Mouse (Mus musculus): Measurements from ENCODE around the gene Tmem74b. TPM values are rescaled to one million over a fixed set of nuclear protein-coding genes. Genes with fewer than 3 reads are reported as not detected.

The Tmem74b gene
- polyA plus RNA-seq, 1 experiment from 2014 or later = 1.5 TPM

DNA sequence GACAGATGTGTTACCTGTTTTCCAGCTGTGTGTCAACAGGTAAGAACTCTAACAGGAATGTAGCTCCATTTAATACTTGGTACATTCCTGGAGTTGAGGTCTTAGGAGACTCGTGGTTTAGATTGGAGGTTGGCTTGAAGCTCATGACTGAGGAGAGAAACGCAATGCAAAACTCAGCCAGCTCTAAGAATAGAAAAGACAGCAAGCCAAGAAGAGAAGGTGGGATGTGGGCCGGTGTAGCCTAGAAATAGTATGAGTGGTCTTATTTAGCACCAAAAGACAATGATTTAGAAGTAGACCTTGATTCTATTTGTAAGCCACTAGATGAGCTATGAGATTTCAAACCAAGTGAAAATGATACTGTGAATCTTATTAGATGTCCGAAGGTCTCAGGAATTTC lies 13.7 kb downstream of the Tmem74b start:
- no peak overlapping the region for H3K4me3 ChIP-seq (replicated peaks)
- H3K9me3 ChIP-seq (replicated peaks) = no peaks in the 10 kb centered on the region
- H3K27ac ChIP-seq = no peak overlapping the region
- ATAC-seq (replicated peaks; ENCODE audit: low FRiP score) = no peak
- no peak overlapping the region for H3K4me2 ChIP-seq
- H3K27me3 ChIP-seq = no peaks in the 10 kb centered on the region
- H3K4me1 ChIP-seq = no peaks in the 10 kb centered on the region
- H3K9ac ChIP-seq = no peak overlapping the region
- WGBS = 92% methylated on average over 4 of the region's 4 CpGs
- peaks cover 53% of the 10 kb centered on the region for H3K36me3 ChIP-seq

DNA sequence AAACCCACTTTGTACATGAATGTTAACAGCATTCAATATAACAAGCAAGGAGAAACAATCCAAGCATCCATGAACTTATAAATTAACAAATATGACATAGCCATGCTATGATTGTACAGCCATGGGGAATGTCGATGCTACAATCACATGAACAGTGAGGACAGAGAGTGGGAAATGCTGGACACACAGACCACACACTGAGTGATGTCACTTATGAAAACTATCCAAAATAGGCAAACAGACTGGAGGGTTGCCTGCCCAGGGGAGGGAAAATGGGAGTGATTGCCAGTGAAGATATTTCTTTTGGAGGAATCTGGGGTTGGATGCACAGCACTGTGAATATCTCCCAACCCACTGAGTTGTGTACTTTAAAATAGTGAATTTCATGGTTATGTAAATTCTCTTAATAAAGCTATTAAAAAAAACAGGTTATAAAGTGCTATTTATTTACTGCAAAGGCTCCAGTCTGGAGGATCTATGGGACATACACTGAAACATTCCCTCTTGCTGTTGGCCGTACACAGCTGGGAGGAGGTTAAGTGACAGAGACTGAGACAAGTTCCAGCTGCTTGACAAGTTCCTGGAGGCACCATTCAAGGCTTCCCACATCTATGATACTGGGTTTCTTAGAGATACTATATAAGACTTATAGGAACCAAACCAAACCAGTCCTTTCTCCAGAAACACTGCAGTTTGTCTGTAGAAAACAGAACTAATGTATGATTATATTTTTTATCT lies 14.7 kb downstream of the Tmem74b start:
- ATAC-seq (replicated peaks; ENCODE audit: low FRiP score) = no peak
- no peak overlapping the region for H3K4me3 ChIP-seq (replicated peaks)
- H3K4me1 ChIP-seq = no peaks in the 10 kb centered on the region
- H3K27ac ChIP-seq = no peak overlapping the region
- WGBS = 69% methylated on average over 2 of the region's 2 CpGs
- no peak overlapping the region for H3K9ac ChIP-seq
- H3K4me2 ChIP-seq = no peak overlapping the region
- peaks cover 62% of the 10 kb centered on the region for H3K36me3 ChIP-seq
- no peaks in the 10 kb centered on the region for H3K9me3 ChIP-seq (replicated peaks)
- H3K27me3 ChIP-seq = no peaks in the 10 kb centered on the region

DNA sequence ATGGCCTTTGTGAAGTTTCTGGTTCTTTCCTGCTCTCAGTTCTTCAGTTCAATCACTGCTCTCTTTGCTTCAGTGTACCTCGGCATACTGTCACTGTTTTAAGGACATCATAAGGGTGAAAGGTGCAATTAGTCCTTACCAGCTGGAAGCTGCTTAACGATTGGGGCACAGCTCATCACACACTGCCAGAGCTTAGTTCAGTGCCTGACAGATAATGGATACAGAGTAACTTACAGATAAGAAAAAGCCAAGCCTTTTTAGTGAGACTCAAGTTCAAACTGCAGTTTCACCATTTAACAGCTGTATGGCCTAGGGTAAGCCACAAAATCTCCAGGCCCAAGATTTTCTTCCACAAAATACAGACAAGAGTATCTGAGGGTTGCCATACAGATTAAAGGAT lies 22.3 kb downstream of the Tmem74b start:
- WGBS = 92% methylated on average over 2 of the region's 2 CpGs
- ATAC-seq (replicated peaks; ENCODE audit: low FRiP score) = no peak

DNA sequence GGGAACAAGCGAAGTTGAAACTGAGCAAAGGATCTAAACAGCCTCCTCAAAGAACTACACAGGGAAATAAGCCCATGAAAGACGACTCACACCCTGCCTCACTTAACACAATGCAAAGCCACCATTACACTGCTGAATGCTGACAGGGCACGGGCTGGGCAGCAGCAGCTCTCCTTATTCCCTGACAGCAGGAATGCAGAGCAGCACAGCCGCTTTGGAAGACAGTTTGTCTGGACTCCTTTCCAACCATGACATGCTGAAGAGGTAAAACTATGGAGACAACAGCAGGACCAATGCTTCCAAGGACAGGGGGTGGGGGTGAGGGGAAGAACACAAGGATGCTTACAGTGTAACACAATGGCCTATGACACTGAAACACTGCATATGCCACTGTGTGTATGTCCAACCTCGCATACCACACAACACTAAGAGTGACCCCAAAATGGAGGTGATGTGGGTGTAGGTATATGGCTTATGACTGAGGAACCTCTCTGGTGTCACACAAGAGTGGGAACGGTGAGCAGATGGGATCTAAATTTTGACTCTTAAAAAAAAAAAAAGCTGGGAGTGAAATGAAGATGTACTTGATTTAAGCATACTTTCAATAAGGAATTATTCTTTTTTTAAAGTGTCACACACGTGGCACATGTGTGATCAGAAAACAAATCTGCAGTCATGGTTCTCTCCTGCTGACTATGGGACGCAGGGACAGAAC lies 31.5 kb downstream of the Tmem74b start:
- Histone ChIP-seq H3K9ac (no peak overlapping the region), H3K4me3 (replicated peaks) (no peak overlapping the region), H3K4me2 (no peak overlapping the region), H3K36me3 (peaks cover 53% of the 10 kb centered on the region), H3K4me1 (no peaks in the 10 kb centered on the region), H3K9me3 (replicated peaks) (no peaks in the 10 kb centered on the region), H3K27me3 (no peaks in the 10 kb centered on the region), H3K27ac (no peak overlapping the region)
- 87% methylated on average over 8 of the region's 8 CpGs for WGBS
- ATAC-seq (replicated peaks; ENCODE audit: low FRiP score) = no peak

More for the DNA sequence above, 22.3 kb downstream of the Tmem74b start:
- H3K4me2 ChIP-seq = no peak overlapping the region
- H3K4me1 ChIP-seq = no peaks in the 10 kb centered on the region
- H3K36me3 ChIP-seq = peaks cover 93% of the 10 kb centered on the region
- no peak overlapping the region for H3K9ac ChIP-seq
- H3K9me3 ChIP-seq (replicated peaks) = no peaks in the 10 kb centered on the region
- H3K27me3 ChIP-seq = no peaks in the 10 kb centered on the region
- no peak overlapping the region for H3K27ac ChIP-seq
- no peak overlapping the region for H3K4me3 ChIP-seq (replicated peaks)

DNA sequence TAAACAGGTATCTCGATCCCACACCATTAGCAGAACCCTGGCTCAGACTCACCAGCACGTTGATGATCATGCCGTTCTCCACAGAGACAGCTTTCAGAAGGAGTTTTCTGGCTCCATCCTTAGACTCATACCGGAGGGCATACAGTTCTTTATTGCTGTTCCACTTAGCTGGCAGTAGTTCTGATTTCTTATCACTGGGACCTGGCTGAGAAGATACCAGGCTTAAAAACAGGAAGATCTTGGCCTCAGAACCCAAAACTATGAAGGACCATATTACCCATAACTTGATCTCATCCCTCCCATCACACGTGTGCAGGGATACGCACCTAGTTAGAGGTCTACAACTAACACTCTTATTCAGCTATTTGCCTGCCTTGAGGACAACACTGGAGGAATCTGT lies 33.6 kb downstream of the Tmem74b start:
- H3K4me3 ChIP-seq (replicated peaks) = no peak overlapping the region
- no peak for ATAC-seq (replicated peaks; ENCODE audit: low FRiP score)
- H3K27ac ChIP-seq = no peak overlapping the region
- peaks cover 35% of the 10 kb centered on the region for H3K36me3 ChIP-seq
- H3K4me2 ChIP-seq = no peak overlapping the region
- no peaks in the 10 kb centered on the region for H3K27me3 ChIP-seq
- H3K9me3 ChIP-seq (replicated peaks) = no peaks in the 10 kb centered on the region
- peaks cover 12% of the 10 kb centered on the region for H3K4me1 ChIP-seq
- 92% methylated on average over 6 of the region's 6 CpGs for WGBS
- no peak overlapping the region for H3K9ac ChIP-seq

DNA sequence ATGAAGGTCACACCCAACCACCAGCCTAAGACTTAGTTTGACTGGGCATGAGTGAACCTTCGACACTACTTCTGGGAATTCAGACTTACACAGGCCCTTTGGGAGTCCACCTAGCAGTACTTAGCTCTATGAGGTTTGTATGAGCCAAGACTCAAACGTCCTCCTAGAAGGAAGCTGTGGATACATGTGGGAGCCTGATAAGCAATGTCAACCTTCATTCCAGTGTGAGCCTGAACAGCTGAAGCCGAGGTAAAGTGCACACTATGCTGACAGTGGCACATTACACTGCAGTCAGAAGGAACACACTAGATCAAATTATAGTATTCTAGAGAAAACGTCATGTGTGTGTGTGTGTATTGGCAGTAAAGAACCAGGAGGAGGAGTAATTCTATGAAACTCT lies 36.7 kb downstream of the Tmem74b start:
- no peak overlapping the region for H3K4me2 ChIP-seq
- 82% methylated on average over 4 of the region's 4 CpGs for whole genome bisulfite sequencing
- peaks cover 3% of the 10 kb centered on the region; the same call in 1 of the 2 replicates for H3K27me3 ChIP-seq
- no peak overlapping the region for H3K4me3 ChIP-seq (replicated peaks)
- no peaks in the 10 kb centered on the region for H3K9me3 ChIP-seq (replicated peaks)
- peaks cover 19% of the 10 kb centered on the region for H3K4me1 ChIP-seq
- no peak for ATAC-seq (replicated peaks; ENCODE audit: low FRiP score)
- no peak overlapping the region for H3K27ac ChIP-seq
- no peak overlapping the region for H3K9ac ChIP-seq
- H3K36me3 ChIP-seq = peaks cover 26% of the 10 kb centered on the region

DNA sequence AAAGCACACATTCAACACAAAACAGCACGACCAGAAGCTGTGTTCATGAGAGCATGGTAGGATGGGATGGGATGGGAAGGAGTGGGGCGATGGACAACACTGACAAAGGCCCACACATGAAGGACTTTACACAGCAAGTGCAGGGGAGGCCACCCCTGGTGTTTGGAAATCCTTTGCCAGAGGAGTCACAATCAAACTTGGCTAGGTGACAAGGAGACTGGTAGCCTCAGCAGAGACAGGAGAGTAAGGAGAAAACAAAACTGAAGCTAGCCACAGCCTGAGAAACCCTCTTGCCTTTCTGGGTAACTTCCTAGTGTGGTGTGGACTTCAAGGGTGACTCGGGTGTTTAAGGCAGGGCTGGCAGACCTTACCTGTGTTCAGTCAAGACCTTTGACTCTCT lies 37.3 kb downstream of the Tmem74b start:
- no peak overlapping the region for H3K4me2 ChIP-seq

DNA sequence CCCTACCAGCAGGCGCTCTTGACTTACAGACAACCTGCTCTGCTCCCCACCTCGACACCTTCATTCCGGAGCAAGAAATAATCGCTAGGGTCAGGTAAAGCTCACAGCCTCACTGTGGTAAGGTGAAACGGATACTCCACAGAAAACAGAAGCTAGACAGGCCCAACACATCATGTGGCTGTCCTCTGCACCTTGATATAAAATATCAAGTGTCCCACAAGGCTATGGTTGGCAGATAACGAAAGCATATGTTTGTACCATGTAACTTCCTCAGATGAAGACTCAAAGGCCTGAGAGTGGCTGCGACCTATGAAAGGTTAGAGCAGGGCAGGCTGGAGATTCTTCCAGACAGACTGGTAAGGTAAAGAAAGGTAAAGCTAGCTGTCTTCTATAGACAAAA lies 37.7 kb downstream of the Tmem74b start:
- Histone ChIP-seq H3K9me3 (replicated peaks) (no peaks in the 10 kb centered on the region), H3K36me3 (peaks cover 15% of the 10 kb centered on the region), H3K4me1 (peaks cover 19% of the 10 kb centered on the region), H3K4me2 (peak overlapping the region; percentile 82), H3K9ac (no peak overlapping the region), H3K4me3 (replicated peaks) (no peak overlapping the region), H3K27ac (no peak overlapping the region), H3K27me3 (peaks cover 5% of the 10 kb centered on the region; the same call in 1 of the 2 replicates)
- ATAC-seq (replicated peaks; ENCODE audit: low FRiP score) = no peak
- WGBS = 85% methylated on average over 7 of the region's 7 CpGs

More for the DNA sequence above, 37.3 kb downstream of the Tmem74b start:
- H3K27me3 ChIP-seq = peaks cover 5% of the 10 kb centered on the region; the same call in 1 of the 2 replicates
- H3K36me3 ChIP-seq = peaks cover 19% of the 10 kb centered on the region
- WGBS = 85% methylated on average over 3 of the region's 3 CpGs
- H3K27ac ChIP-seq = no peak overlapping the region
- peaks cover 19% of the 10 kb centered on the region for H3K4me1 ChIP-seq
- H3K9ac ChIP-seq = no peak overlapping the region
- H3K9me3 ChIP-seq (replicated peaks) = no peaks in the 10 kb centered on the region
- ATAC-seq (replicated peaks; ENCODE audit: low FRiP score) = no peak
- H3K4me3 ChIP-seq (replicated peaks) = no peak overlapping the region

DNA sequence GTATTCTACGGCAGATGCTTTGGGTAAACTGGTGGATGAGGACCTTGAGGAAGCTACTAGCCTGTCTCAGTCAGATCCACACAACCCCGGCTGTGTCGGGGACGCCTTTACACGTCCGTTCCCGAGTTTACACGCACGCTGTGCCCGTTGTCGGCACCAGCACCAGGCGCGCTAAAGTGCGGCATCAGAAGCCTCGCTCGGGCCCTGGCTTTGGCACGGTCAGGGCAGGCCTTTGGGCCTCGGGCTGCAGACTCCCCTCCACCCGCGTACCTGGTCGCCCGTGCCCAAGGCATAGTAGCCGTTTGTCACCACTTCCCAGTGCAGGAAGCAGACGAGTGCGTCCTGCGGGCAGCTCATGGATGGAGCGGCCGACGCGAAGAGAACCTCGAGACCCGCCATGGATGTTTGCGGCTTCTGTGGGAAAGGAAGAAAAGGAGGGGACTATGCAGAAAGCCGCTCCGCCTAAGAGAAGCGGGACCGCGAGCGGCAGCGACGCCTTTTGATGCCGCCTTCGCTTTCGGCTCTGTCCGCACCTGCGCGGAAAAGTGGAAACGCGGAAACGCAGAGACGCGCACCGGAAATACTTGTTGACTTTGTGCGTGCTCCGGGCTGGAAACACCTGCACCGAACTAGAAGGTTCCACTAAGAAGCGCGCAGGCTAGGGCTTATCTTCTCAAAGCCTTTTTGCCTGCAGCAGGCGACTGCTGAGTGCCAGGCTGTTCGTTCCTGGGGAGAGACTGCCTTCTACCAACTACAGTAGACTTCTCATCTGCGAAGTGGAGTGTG lies 39.1 kb downstream of the Tmem74b start:
- Histone ChIP-seq H3K9ac (peak overlapping the region; percentile 85), H3K4me1 (peaks cover 19% of the 10 kb centered on the region), H3K9me3 (replicated peaks) (no peaks in the 10 kb centered on the region), H3K4me2 (peak overlapping the region; percentile 82), H3K4me3 (replicated peaks) (peak overlapping the region; percentile 94), H3K27ac (peak overlapping the region; percentile 73), H3K27me3 (peaks cover 9% of the 10 kb centered on the region; the same call in 1 of the 2 replicates), H3K36me3 (0 out of 2 replicates have a peak, but pooled peaks cover 3% of the 10 kb centered on the region)
- ATAC-seq (replicated peaks; ENCODE audit: low FRiP score) = peak; percentile 91
- WGBS = under 1% methylated on average over 61 of the region's 61 CpGs

DNA sequence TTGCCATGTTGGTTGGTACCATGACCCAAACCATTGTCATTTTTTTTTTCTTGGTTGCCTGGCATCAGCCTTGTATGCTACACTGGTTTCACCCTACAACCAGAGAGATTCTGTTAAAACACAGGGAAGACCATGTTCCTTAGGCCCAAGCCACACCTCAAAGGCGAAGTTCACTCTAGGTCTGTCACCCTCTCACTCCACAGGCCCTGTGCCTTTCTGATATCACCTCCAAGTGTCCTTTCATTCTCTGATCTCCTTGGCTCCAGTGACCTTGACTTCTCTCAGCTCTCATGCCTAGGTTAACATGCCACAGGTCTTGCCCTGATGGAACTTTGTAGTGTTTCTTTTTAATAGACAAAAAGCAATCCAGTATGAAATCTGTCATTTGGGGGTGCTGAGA lies 40.3 kb downstream of the Tmem74b start:
- WGBS = 90% methylated on average over 1 of the region's 1 CpGs
- no peak overlapping the region for H3K9ac ChIP-seq
- no peak overlapping the region for H3K4me2 ChIP-seq
- no peaks in the 10 kb centered on the region for H3K9me3 ChIP-seq (replicated peaks)
- no peak overlapping the region for H3K27ac ChIP-seq
- H3K36me3 ChIP-seq = 0 out of 2 replicates have a peak, but pooled peaks cover 3% of the 10 kb centered on the region
- no peak overlapping the region for H3K4me3 ChIP-seq (replicated peaks)
- ATAC-seq (replicated peaks; ENCODE audit: low FRiP score) = no peak
- H3K27me3 ChIP-seq = peaks cover 12% of the 10 kb centered on the region; the same call in 1 of the 2 replicates
- peaks cover 19% of the 10 kb centered on the region for H3K4me1 ChIP-seq

DNA sequence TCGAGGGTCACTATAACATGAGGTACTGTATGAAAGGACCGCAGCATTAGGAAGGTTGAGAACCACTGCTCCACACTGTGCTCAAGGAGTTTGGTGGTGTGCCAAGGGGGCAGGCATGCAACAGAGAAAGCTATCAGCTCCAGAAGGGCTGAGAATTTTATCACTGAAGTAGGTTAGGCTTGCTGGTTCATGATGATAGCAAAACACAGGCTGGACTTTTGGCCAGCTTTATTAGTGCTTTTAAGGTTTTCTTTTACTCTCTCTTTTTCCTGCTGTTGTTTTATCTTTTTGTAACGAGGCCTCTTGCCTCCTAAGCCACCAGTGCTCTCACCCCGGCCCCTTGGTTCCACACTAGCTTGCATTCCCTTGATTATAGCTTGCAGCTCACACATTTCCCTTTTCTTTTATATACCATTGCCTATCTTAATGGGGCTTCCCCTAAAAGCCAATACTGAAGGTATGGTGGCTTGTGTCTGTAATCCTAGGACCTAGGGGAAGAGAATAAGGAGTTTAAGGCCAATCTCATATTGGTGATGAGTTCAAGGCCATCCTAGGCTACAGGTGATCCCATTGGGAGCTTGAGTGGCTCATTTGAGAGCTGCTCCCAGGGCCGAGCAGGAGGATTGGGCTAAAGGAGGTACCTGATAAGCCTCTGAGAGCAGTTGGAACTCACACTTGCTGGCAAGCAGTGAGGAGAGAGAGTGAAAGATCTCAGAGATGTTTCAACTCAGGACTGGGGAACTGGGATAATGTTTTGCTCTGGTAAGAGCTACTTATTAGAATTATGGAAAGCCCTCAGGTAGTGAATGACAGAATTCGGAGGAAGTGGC lies 41.3 kb downstream of the Tmem74b start:
- no peak for ATAC-seq (replicated peaks; ENCODE audit: low FRiP score)
- WGBS = 70% methylated on average over 6 of the region's 6 CpGs
- Histone ChIP-seq H3K27me3 (peaks cover 15% of the 10 kb centered on the region; the same call in 1 of the 2 replicates), H3K9ac (no peak overlapping the region), H3K36me3 (0 out of 2 replicates have a peak, but pooled peaks cover 3% of the 10 kb centered on the region), H3K9me3 (replicated peaks) (no peaks in the 10 kb centered on the region), H3K4me1 (peaks cover 19% of the 10 kb centered on the region), H3K27ac (no peak overlapping the region), H3K4me3 (replicated peaks) (no peak overlapping the region), H3K4me2 (no peak overlapping the region)

All from kidney, embryonic 15.5 days (tissue).